Mouse (Mus musculus) CH12.LX (cell line): Measurements from ENCODE around the gene Ssx2ip. TPM values are rescaled to one million over a fixed set of nuclear protein-coding genes. Genes with fewer than 3 reads are reported as not detected.

Experiments
- DNase-seq: peaks from one replicate; pipeline ENCODE4 v3.0.0-alpha.2; 2013; ENCODE audit errors: extremely low read depth
- H3K27ac ChIP-seq: 2 replicates; pipeline ENCODE4 v1.5.1; 2012; ENCODE audit warnings: low read depth, mild to moderate bottlenecking, control low read depth, moderate library complexity; ENCODE audit not compliant: insufficient read depth
- H3K27me3 ChIP-seq: replicated peaks from 2 replicates; pipeline ENCODE3; 2012; ENCODE audit warnings: inconsistent platforms
- H3K36me3 ChIP-seq, 2 experiments: replicated peaks in 1 of 2; 2 replicates each; pipeline versions ENCODE3 to v1.6.1; 2012; ENCODE audit warnings: inconsistent platforms in 1 of 2, low read length in 1 of 2, mild to moderate bottlenecking in 1 of 2, mixed read lengths in 1 of 2, moderate library complexity in 1 of 2; ENCODE audit not compliant: control insufficient read depth in 1 of 2, insufficient read depth in 1 of 2
- H3K4me1 ChIP-seq, 2 experiments: 2 replicates each; pipeline ENCODE4 v1.6.1; 2012; ENCODE audit warnings: inconsistent platforms in 1 of 2, moderate library complexity in 1 of 2; ENCODE audit not compliant: insufficient read depth in 2 of 2, control insufficient read depth in 1 of 2
- H3K4me2 ChIP-seq: 2 replicates; pipeline ENCODE4 v1.6.1; 2012; ENCODE audit warnings: low read depth, mild to moderate bottlenecking, control low read depth; ENCODE audit not compliant: poor library complexity, insufficient read depth, severe bottlenecking
- H3K4me3 ChIP-seq, 3 experiments: fragments of 150-350 bp in 1 of 3; sonication (generic) in 1 of 3; replicated peaks in 1 of 3; 2 replicates each; pipeline versions ENCODE3 to v1.5.1; 2011 to 2012; ENCODE audit warnings: low read depth in 2 of 3, low read length in 2 of 3, mild to moderate bottlenecking in 2 of 3, moderate library complexity in 2 of 3, control low read depth in 1 of 3, improper control_type of control experiment in 1 of 3, inconsistent platforms in 1 of 3, mixed read lengths in 1 of 3; ENCODE audit not compliant: poor library complexity in 1 of 3
- H3K79me2 ChIP-seq: replicated peaks from 2 replicates; pipeline ENCODE4 v1.6.1; 2012; ENCODE audit warnings: mild to moderate bottlenecking, moderate library complexity; ENCODE audit not compliant: control insufficient read depth, poor library complexity, insufficient read depth, severe bottlenecking; ENCODE audit errors: extremely low read depth
- H3K9ac ChIP-seq: 2 replicates; pipeline ENCODE4 v1.6.1; 2012; ENCODE audit warnings: low read depth, mild to moderate bottlenecking, control low read depth, moderate library complexity; ENCODE audit not compliant: insufficient read depth
- H3K9me3 ChIP-seq: replicated peaks from 2 replicates; pipeline ENCODE3; 2012; ENCODE audit warnings: low read length, inconsistent platforms, mixed read lengths
- BHLHE40 ChIP-seq: IDR thresholded peaks from 2 replicates; pipeline ENCODE4 v1.6.1; 2011; ENCODE audit warnings: mild to moderate bottlenecking, low read depth, low read length, improper control_type of control experiment
- CHD1 ChIP-seq: IDR thresholded peaks from 2 replicates; pipeline ENCODE4 v1.6.1; 2012; ENCODE audit warnings: low read depth, low read length, improper control_type of control experiment, inconsistent platforms
- CHD2 ChIP-seq: IDR thresholded peaks from 2 replicates; pipeline ENCODE4 v1.6.1; 2011; ENCODE audit warnings: low read length, improper control_type of control experiment
- CTCF ChIP-seq, 2 experiments: IDR thresholded peaks in 1 of 2; conservative IDR thresholded peaks in 1 of 2; 2 replicates each; pipeline ENCODE4 v1.5.1; 2011 to 2012; ENCODE audit warnings: low read depth in 2 of 2, low read length in 2 of 2, improper control_type of control experiment in 1 of 2, inconsistent platforms in 1 of 2, mild to moderate bottlenecking in 1 of 2, moderate library complexity in 1 of 2
- E2F4 ChIP-seq: IDR thresholded peaks from 2 replicates; pipeline ENCODE4 v1.6.1; 2011; ENCODE audit warnings: low read depth, low read length, improper control_type of control experiment; ENCODE audit not compliant: insufficient replicate concordance
- ETS1 ChIP-seq: conservative IDR thresholded peaks from 2 replicates; pipeline ENCODE4 v1.6.1; 2012; ENCODE audit warnings: low read depth, mild to moderate bottlenecking, inconsistent platforms, low read length, improper control_type of control experiment, moderate library complexity
- GABPA ChIP-seq: IDR thresholded peaks from 2 replicates; pipeline ENCODE4 v1.6.1; 2012; ENCODE audit warnings: low read depth, low read length, improper control_type of control experiment, inconsistent platforms; ENCODE audit not compliant: insufficient replicate concordance
- HCFC1 ChIP-seq: IDR thresholded peaks from 2 replicates; pipeline ENCODE4 v1.6.1; 2012; ENCODE audit warnings: low read depth, mild to moderate bottlenecking, inconsistent platforms, low read length, improper control_type of control experiment
- IRF4 ChIP-seq: IDR thresholded peaks from 2 replicates; pipeline ENCODE4 v1.6.1; 2014; ENCODE audit warnings: low read depth, mild to moderate bottlenecking, inconsistent platforms, low read length, improper control_type of control experiment
- JUN ChIP-seq: IDR thresholded peaks from 2 replicates; pipeline ENCODE4 v1.6.1; 2011; ENCODE audit warnings: low read depth, mild to moderate bottlenecking, low read length, improper control_type of control experiment, moderate library complexity; ENCODE audit not compliant: insufficient read depth
- KAT2A ChIP-seq: IDR thresholded peaks from 2 replicates; pipeline ENCODE4 v1.6.1; 2012; ENCODE audit warnings: low read length, improper control_type of control experiment, inconsistent platforms; ENCODE audit not compliant: insufficient replicate concordance
- MAFK ChIP-seq: IDR thresholded peaks from 2 replicates; pipeline ENCODE4 v1.6.1; 2011; ENCODE audit warnings: low read length, improper control_type of control experiment; ENCODE audit not compliant: insufficient replicate concordance
- MAX ChIP-seq: IDR thresholded peaks from 2 replicates; pipeline ENCODE4 v1.6.1; 2011; ENCODE audit warnings: low read length, improper control_type of control experiment
- MAZ ChIP-seq: IDR thresholded peaks from 2 replicates; pipeline ENCODE4 v1.6.1; 2012; ENCODE audit warnings: low read depth, mild to moderate bottlenecking, inconsistent platforms, low read length, improper control_type of control experiment, moderate library complexity
- MEF2A ChIP-seq: IDR thresholded peaks from 2 replicates; pipeline ENCODE4 v1.6.1; 2014; ENCODE audit warnings: low read depth, mild to moderate bottlenecking, inconsistent platforms, low read length, improper control_type of control experiment, borderline replicate concordance
- MXI1 ChIP-seq: IDR thresholded peaks from 2 replicates; pipeline ENCODE4 v1.6.1; 2011; ENCODE audit warnings: mild to moderate bottlenecking, low read depth, low read length, improper control_type of control experiment
- NELFE ChIP-seq: IDR thresholded peaks from 2 replicates; pipeline ENCODE4 v1.6.1; 2011; ENCODE audit warnings: low read depth, low read length, improper control_type of control experiment
- POLR2A ChIP-seq: IDR thresholded peaks from 2 replicates; pipeline ENCODE4 v1.6.1; 2011; ENCODE audit warnings: low read depth, mild to moderate bottlenecking, improper control_type of control experiment, low read length
- POLR2AphosphoS2 ChIP-seq: IDR thresholded peaks from 2 replicates; pipeline ENCODE4 v1.6.1; 2011; ENCODE audit warnings: low read depth, low read length, improper control_type of control experiment
- SIN3A ChIP-seq: IDR thresholded peaks from 2 replicates; pipeline ENCODE4 v1.6.1; 2012; ENCODE audit warnings: low read length, improper control_type of control experiment, inconsistent platforms
- SMC3 ChIP-seq: IDR thresholded peaks from 2 replicates; pipeline ENCODE4 v1.6.1; 2011; ENCODE audit warnings: low read depth, low read length, improper control_type of control experiment
- TBP ChIP-seq: conservative IDR thresholded peaks from 2 replicates; pipeline ENCODE4 v1.6.1; 2011; ENCODE audit warnings: low read depth, low read length, improper control_type of control experiment
- TCF12 ChIP-seq: IDR thresholded peaks from 2 replicates; pipeline ENCODE4 v1.6.1; 2014; ENCODE audit warnings: low read depth, mild to moderate bottlenecking, inconsistent platforms, low read length, improper control_type of control experiment
- USF1 ChIP-seq: IDR thresholded peaks from 2 replicates; pipeline ENCODE4 v1.6.1; 2014; ENCODE audit warnings: low read depth, mild to moderate bottlenecking, inconsistent platforms, low read length, improper control_type of control experiment
- ZC3H11A ChIP-seq: IDR thresholded peaks from 2 replicates; pipeline ENCODE4 v1.6.1; 2012; ENCODE audit warnings: low read depth, mild to moderate bottlenecking, inconsistent platforms, low read length, improper control_type of control experiment
- ZKSCAN1 ChIP-seq: IDR thresholded peaks from 2 replicates; pipeline ENCODE4 v1.6.1; 2012; ENCODE audit warnings: low read depth, inconsistent platforms, low read length, improper control_type of control experiment, borderline replicate concordance
- ZMIZ1 ChIP-seq: IDR thresholded peaks from 2 replicates; pipeline ENCODE4 v1.6.1; 2012; ENCODE audit warnings: low read depth, mild to moderate bottlenecking, inconsistent platforms, low read length, improper control_type of control experiment
- ZNF384 ChIP-seq: IDR thresholded peaks from 2 replicates; pipeline ENCODE4 v1.6.1; 2012; ENCODE audit warnings: low read depth, low read length, improper control_type of control experiment, inconsistent platforms
- dilution Hi-C: fragments of 300-500 bp; cut with MboI; formaldehyde crosslinking; loops from 2 replicates; pipeline ENCODE4 v1.14.3; 2020; ENCODE audit warnings: low sequenced_read_pairs; ENCODE audit not compliant: extremely low pct_unique_long_range_greater_than_20kb, extremely low pct_ligation_motif_present
- in situ Hi-C: fragments of 300-500 bp; cut with MboI; formaldehyde crosslinking; loops from 3 replicates; pipeline ENCODE4 v1.14.3; 2019; ENCODE audit warnings: low sequenced_read_pairs, low pct_ligation_motif_present, low pct_unique_long_range_greater_than_20kb, mixed read lengths
- polyA plus RNA-seq: library from polyadenylated mRNA; unstranded; fragments of >175 nt; gene quantifications from 2 replicates; pipeline ENCODE4 v1.2.1, GENCODE M21; 2012; ENCODE audit warnings: low read depth; ENCODE audit not compliant: insufficient read length
- total RNA-seq, 2 experiments: library from RNA; depleted of rRNA; stranded (reverse); fragments of 300-350 nt in 1 of 2; fragments of >200 nt in 1 of 2; gene quantifications; 2 replicates each; pipeline ENCODE4 v1.2.3; 2012 to 2014

Ssx2ip gene
- total and polyA plus RNA-seq, 3 experiments, result 28.0 to 32.6 (median 31.9) TPM

DNA sequence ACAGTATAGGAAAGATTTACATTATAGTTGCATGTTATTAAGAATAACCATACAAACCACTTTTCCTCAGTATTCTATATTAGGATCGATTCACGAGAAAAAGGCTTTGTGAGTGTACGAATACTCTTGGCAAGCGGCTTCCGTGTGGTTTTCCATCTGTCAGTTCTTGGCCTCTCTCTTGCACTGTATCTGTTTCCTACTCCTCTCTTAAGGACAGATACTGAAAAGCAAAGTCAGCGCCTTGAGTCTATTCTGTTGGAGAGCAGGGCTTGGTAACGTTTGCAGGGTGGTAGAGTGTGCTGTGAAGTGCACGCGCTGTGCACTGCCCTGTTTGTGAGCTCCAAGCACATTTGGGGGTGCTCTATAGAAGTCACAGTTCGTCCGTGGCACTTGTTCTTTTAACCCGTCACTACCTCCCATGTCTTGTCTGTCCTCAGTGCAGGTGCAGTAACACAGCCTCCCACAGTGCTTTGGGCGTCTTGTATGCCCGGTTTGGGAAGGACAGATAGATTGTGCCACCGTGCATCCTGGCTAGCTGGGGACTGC, 15.6 kb downstream of the Ssx2ip start:
- dilution Hi-C loops, result no loop called here
- Histone ChIP-seq H3K4me3 (no peak overlapping the region), H3K9ac (no peak overlapping the region)
- DNase-seq, result no peak
- TF ChIP-seq JUN, result no peak
- TF ChIP-seq ZC3H11A, result no peak
- no peak for TF ChIP-seq USF1
- no peak for TF ChIP-seq IRF4
- no peak for TF ChIP-seq SMC3
- TF ChIP-seq MAX, result no peak
- no peak for TF ChIP-seq MEF2A
- TF ChIP-seq HCFC1, result no peak
- no peak for TF ChIP-seq CTCF (conservative IDR thresholded peaks at IDR 0.05 in 1 of 2, IDR thresholded peaks at IDR 0.05 in 1 of 2; ENCODE audit: low read depth in 2 of 2, low read length in 2 of 2)
- no peak for TF ChIP-seq KAT2A
- no peak for TF ChIP-seq ZNF384
- TF ChIP-seq ZMIZ1, result no peak
- no peak for TF ChIP-seq ZKSCAN1
- TF ChIP-seq MAZ, result no peak
- TF ChIP-seq SIN3A, result no peak
- no peak for TF ChIP-seq TCF12
- TF ChIP-seq BHLHE40, result no peak
- TF ChIP-seq ETS1, result no peak
- no peak for TF ChIP-seq POLR2AphosphoS2
- TF ChIP-seq CHD2, result no peak
- TF ChIP-seq, all 38 proteins: peak for 0
- H3K9me3 ChIP-seq, result no peaks in the 10 kb centered on the region
- peaks cover 26 to 85% of the 10 kb centered on the region in 2 experiments for H3K36me3 ChIP-seq
- no peaks in the 10 kb centered on the region for H3K79me2 ChIP-seq
- no peak overlapping the region for H3K27ac ChIP-seq
- no peaks in the 10 kb centered on the region for H3K27me3 ChIP-seq
- in situ Hi-C loops, result no loop called here
- H3K4me2 ChIP-seq, result no peak overlapping the region
- peaks cover 0 to 4% of the 10 kb centered on the region in 2 experiments; a peak in 1 of 4 replicates for H3K4me1 ChIP-seq

DNA sequence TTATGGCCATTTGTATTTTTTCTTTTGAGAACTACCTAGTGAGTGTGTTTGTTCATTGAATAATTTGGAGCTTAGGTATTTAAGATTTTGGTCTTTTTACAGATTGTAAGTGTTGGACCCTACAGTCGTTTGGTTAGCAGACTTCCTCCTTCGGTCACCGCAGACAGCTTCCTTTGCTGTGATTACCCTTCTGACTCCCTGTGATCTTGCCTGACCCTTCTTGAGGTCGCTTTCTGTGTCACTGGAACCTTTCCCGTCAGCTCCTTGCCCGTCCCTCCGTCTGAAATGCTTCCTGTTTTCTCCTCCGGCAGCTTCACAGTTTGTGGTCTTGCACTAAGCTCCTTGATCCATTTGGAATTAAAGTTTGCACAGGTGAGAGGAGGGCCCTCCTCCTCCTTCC, 17.3 kb downstream of the Ssx2ip start:
- Histone ChIP-seq H3K36me3 (peaks cover 32 to 83% of the 10 kb centered on the region in 2 experiments), H3K27me3 (no peaks in the 10 kb centered on the region), H3K27ac (no peak overlapping the region), H3K4me2 (no peak overlapping the region), H3K4me1 (no peaks in the 10 kb centered on the region), H3K9me3 (no peaks in the 10 kb centered on the region), H3K4me3 (no peak overlapping the region), H3K79me2 (no peaks in the 10 kb centered on the region), H3K9ac (no peak overlapping the region)
- DNase-seq, result no peak
- TF ChIP-seq CHD2 (no peak), MAZ (no peak), MXI1 (no peak), ETS1 (no peak), TBP (no peak), E2F4 (no peak), HCFC1 (no peak), POLR2AphosphoS2 (no peak), ZKSCAN1 (no peak), CTCF (conservative IDR thresholded peaks at IDR 0.05 in 1 of 2, IDR thresholded peaks at IDR 0.05 in 1 of 2; ENCODE audit: low read depth in 2 of 2, low read length in 2 of 2) (no peak), KAT2A (no peak), CHD1 (no peak), MAFK (no peak), NELFE (no peak), POLR2A (no peak), SIN3A (no peak), GABPA (no peak), ZC3H11A (no peak), ZMIZ1 (no peak), USF1 (no peak)
- dilution Hi-C loops, result no loop called here
- in situ Hi-C loops, result no loop called here
